Comparison of ENCODE assay signal across 20 mouse cellular contexts in genomic region chr6:83905276-83905675, GRCm38 (mm10). TPM values are rescaled to one million over a fixed set of nuclear protein-coding genes. Genes with fewer than 3 reads are reported as not detected.
DNase-seq lines count a peak whose midpoint lies in the region; ATAC-seq and TF ChIP-seq lines count a peak whose summit lies in the region.
"Had no signal": no experiment of that assay in that cellular context is flagged by ENCODE, and none has a peak within 500 bp of the region (broad histone marks: within the 10 kb centered on the region; RNA-seq: fewer than 3 reads in every experiment).

No protein-coding gene starts in this region.

- no peak overlapping the region for H3K27ac ChIP-seq in kidney, adult 2 months (ENCODE audit: insufficient read depth, low read depth, low read length)
- H3K27ac ChIP-seq in kidney, embryonic 16.5 days (ENCODE audit: low read length) = no peak overlapping the region
- H3K27ac ChIP-seq in liver, adult 2 months (replicated peaks; ENCODE audit: insufficient read depth, low read depth, low read length) = no peak overlapping the region

- WGBS in kidney, adult 2 months = 47% methylated on average over 1 of the region's 1 CpGs
- WGBS in kidney, embryonic 16.5 days = 60% methylated on average over 1 of the region's 1 CpGs
- WGBS in liver, adult 2 months = 34% methylated on average over 1 of the region's 1 CpGs

- no peak for TF ChIP-seq CTCF in kidney, adult 2 months (conservative IDR thresholded peaks at IDR 0.05; ENCODE audit: insufficient read depth, insufficient read length, low read depth, low read length)
- TF ChIP-seq CTCF in liver, adult 2 months (IDR thresholded peaks at IDR 0.05; ENCODE audit: low read depth, low read length) = no peak

- no peaks in the 10 kb centered on the region for H3K36me3 ChIP-seq in kidney, adult 2 months (ENCODE audit: control insufficient read depth, insufficient read depth, low read length)
- no peaks in the 10 kb centered on the region for H3K36me3 ChIP-seq in kidney, embryonic 16.5 days (ENCODE audit: insufficient read depth, low read length)
- no peaks in the 10 kb centered on the region for H3K36me3 ChIP-seq in liver, adult 2 months (ENCODE audit: control insufficient read depth, insufficient read depth, low read length)
- H3K36me3 ChIP-seq: G1E had no signal

- no peak overlapping the region for H3K4me3 ChIP-seq in kidney, adult 2 months (ENCODE audit: insufficient read depth, low read depth, low read length)
- H3K4me3 ChIP-seq in kidney, embryonic 16.5 days (ENCODE audit: low read length) = no peak overlapping the region
- H3K4me3 ChIP-seq in liver, adult 2 months (ENCODE audit: insufficient read depth, low read depth, low read length) = no peak overlapping the region

- no peak for ATAC-seq in kidney, embryonic 16.5 days (ENCODE audit: low FRiP score, low TSS enrichment)
- ATAC-seq: activated CD4-positive, CD25-positive, alpha-beta regulatory T cell, adult 4 months; Patski had no signal

- H3K79me2 ChIP-seq in liver, adult 2 months (ENCODE audit: control insufficient read depth, insufficient read depth, low read length) = no peaks in the 10 kb centered on the region

- TF ChIP-seq POLR2A in kidney, adult 2 months (IDR thresholded peaks at IDR 0.05; ENCODE audit: low read depth, low read length) = no peak
- TF ChIP-seq POLR2A in liver, adult 2 months (IDR thresholded peaks at IDR 0.05; ENCODE audit: extremely low read depth, insufficient read depth, low read length) = no peak

- no peak overlapping the region for H3K9ac ChIP-seq in kidney, embryonic 16.5 days (replicated peaks; ENCODE audit: low read length)
- no peak overlapping the region for H3K9ac ChIP-seq in liver, adult 2 months (ENCODE audit: low read depth, low read length)

- no peaks in the 10 kb centered on the region for H3K27me3 ChIP-seq in kidney, adult 2 months (replicated peaks; ENCODE audit: control insufficient read depth, insufficient read depth, low read length)
- H3K27me3 ChIP-seq in kidney, embryonic 16.5 days (ENCODE audit: insufficient read depth, low read length) = no peaks in the 10 kb centered on the region
- H3K27me3 ChIP-seq in liver, adult 2 months (ENCODE audit: control insufficient read depth, insufficient read depth, low read length) = no peaks in the 10 kb centered on the region
- H3K27me3 ChIP-seq: CH12.LX, Patski had no signal

- DNase-seq in kidney, adult 2 months = peak; percentile 65
- peak; percentile 62 for DNase-seq in kidney, adult 9 months
- no peak for DNase-seq in kidney, postnatal 4 days
- peak; percentile 21 for DNase-seq in liver, adult 2 months (ENCODE audit: extremely low read depth, low read depth, low spot score)
- DNase-seq in liver = no peak
- DNase-seq: adrenal gland, adult 2 months; adrenal gland, adult 8-10 months; adrenal gland, postnatal 10 days; adrenal gland, postnatal 14 days; adrenal gland, postnatal 25 days; adrenal gland, postnatal 36 days; B cell, adult 2 months; cerebellum, adult 11 months; cerebellum, adult 11-12 months; cerebellum, adult 18-20 months had no signal

- no peaks in the 10 kb centered on the region; the same call in 1 of the 2 replicates for H3K4me1 ChIP-seq in kidney, adult 2 months (ENCODE audit: control insufficient read depth, insufficient read depth, low read length)
- no peaks in the 10 kb centered on the region for H3K4me1 ChIP-seq in kidney, embryonic 16.5 days (ENCODE audit: insufficient read depth, low read length)
- peaks cover 3% of the 10 kb centered on the region; the same call in 1 of the 2 replicates for H3K4me1 ChIP-seq in liver, adult 2 months (ENCODE audit: control insufficient read depth, insufficient read depth, low read length)

- H3K9me3 ChIP-seq in kidney, embryonic 16.5 days (ENCODE audit: low read length) = no peaks in the 10 kb centered on the region
- H3K9me3 ChIP-seq: G1E had no signal

- H3K4me2 ChIP-seq in kidney, embryonic 16.5 days (replicated peaks; ENCODE audit: low read depth, low read length) = no peak overlapping the region

RNA-seq across cellular contexts. Expression of gene Zfp638, which starts 38.4 kb away (rescaled TPM):
- 6.2 and 7.4 TPM in 2 replicates for polyA plus RNA-seq in kidney, adult 2 months (2012; rRNA removed)
- 48.4 and 58.8 TPM in 2 replicates for polyA plus RNA-seq in kidney, embryonic 16.5 days (2015; fragmentation: Nextera tagmentation; extraction: Ambion mirVana)
- total RNA-seq in liver, adult 2 months (2014; rRNA removed) = 39.5 and 47.0 TPM in 2 replicates
- 4.4 and 5.0 TPM in 2 replicates for polyA plus RNA-seq in liver, adult 2 months (2012; rRNA removed)

Comparison
In these comparisons a context has a peak if more than half of its experiments do, and no peak if none do; other contexts are left out.
1. DNase-seq: peak in kidney, adult 2 months (single experiment), kidney, adult 9 months (single experiment) and liver, adult 2 months (single experiment); none in kidney, postnatal 4 days (0 of 2) and liver (single experiment).